Mouse (Mus musculus) bone marrow macrophage, adult 2 months (primary cell): ENCODE data around the gene Ssbp3. TPM values are rescaled to one million over a fixed set of nuclear protein-coding genes. Genes with fewer than 3 reads are reported as not detected.

Experiments used
- H3K27ac ChIP-seq: 2 replicates; pipeline ENCODE4 v1.5.1; 2012; ENCODE audit warnings: low read depth, low read length; ENCODE audit not compliant: insufficient read depth
- H3K4me1 ChIP-seq: 2 replicates; pipeline ENCODE4 v1.6.1; 2012; ENCODE audit warnings: low read length; ENCODE audit not compliant: control insufficient read depth, insufficient read depth
- H3K4me3 ChIP-seq: 2 replicates; pipeline ENCODE4 v1.5.1; 2012; ENCODE audit warnings: mild to moderate bottlenecking, low read length, moderate library complexity; ENCODE audit not compliant: insufficient read depth
- CTCF ChIP-seq: IDR thresholded peaks from 2 replicates; pipeline ENCODE4 v1.5.1; 2012; ENCODE audit warnings: low read depth, mild to moderate bottlenecking, low read length, moderate library complexity
- POLR2A ChIP-seq: IDR thresholded peaks from 2 replicates; pipeline ENCODE4 v1.6.1; 2012; ENCODE audit warnings: mild to moderate bottlenecking, low read depth, low read length, borderline replicate concordance
- polyA plus RNA-seq: library from polyadenylated mRNA; stranded (reverse); fragments of >200 nt; gene quantifications from 2 replicates; pipeline ENCODE4 v1.2.4, GENCODE M21; 2012; ENCODE audit not compliant: missing spikeins, insufficient read depth, insufficient read length

The Ssbp3 gene
- polyA plus RNA-seq, 1 experiment = 34.8 TPM

GRCm38 (mm10) chr4:106870556-106870955, 39.9 kb upstream of the Ssbp3 start:
- H3K4me3 ChIP-seq = no peak overlapping the region
- peaks cover 20% of the 10 kb centered on the region for H3K4me1 ChIP-seq
- no peak overlapping the region for H3K27ac ChIP-seq
- TF ChIP-seq POLR2A = no peak
- no peak for TF ChIP-seq CTCF

- TF ChIP-seq POLR2A (no peak), CTCF (no peak)
These were observed 36.0 kb upstream of the Ssbp3 start for GRCm38 (mm10) chr4:106874501-106874900.

GRCm38 (mm10) chr4:106881101-106881500, 29.4 kb upstream of the Ssbp3 start:
- TF ChIP-seq POLR2A = no peak
- TF ChIP-seq CTCF = no peak
- Histone ChIP-seq H3K4me3 (no peak overlapping the region), H3K27ac (no peak overlapping the region), H3K4me1 (peaks cover 7% of the 10 kb centered on the region)

More at GRCm38 (mm10) chr4:106874501-106874900, 36.0 kb upstream of the Ssbp3 start:
- H3K4me3 ChIP-seq = no peak overlapping the region
- H3K27ac ChIP-seq = no peak overlapping the region
- peaks cover 4% of the 10 kb centered on the region for H3K4me1 ChIP-seq

DNA sequence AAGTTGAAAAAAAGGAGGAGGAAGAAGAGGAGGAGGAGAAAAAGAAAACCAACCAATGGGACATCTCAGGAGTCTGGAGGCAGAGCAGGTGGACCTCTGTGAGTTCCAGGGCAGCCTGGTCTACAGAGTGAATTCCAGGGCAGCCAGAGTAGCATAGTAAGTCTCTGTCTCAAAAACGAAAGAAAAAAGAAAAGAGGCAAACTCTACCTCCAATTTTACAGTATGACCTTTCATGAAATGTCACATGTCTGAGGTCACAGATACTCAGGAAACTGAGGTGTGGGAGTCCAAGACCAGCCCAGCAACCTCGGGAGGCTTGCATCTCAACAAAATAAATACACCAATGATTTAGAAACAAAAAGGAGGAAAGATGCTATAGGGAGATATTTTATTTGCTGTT, 27.4 kb upstream of the Ssbp3 start:
- no peak overlapping the region for H3K4me3 ChIP-seq
- TF ChIP-seq CTCF (no peak), POLR2A (no peak)

DNA sequence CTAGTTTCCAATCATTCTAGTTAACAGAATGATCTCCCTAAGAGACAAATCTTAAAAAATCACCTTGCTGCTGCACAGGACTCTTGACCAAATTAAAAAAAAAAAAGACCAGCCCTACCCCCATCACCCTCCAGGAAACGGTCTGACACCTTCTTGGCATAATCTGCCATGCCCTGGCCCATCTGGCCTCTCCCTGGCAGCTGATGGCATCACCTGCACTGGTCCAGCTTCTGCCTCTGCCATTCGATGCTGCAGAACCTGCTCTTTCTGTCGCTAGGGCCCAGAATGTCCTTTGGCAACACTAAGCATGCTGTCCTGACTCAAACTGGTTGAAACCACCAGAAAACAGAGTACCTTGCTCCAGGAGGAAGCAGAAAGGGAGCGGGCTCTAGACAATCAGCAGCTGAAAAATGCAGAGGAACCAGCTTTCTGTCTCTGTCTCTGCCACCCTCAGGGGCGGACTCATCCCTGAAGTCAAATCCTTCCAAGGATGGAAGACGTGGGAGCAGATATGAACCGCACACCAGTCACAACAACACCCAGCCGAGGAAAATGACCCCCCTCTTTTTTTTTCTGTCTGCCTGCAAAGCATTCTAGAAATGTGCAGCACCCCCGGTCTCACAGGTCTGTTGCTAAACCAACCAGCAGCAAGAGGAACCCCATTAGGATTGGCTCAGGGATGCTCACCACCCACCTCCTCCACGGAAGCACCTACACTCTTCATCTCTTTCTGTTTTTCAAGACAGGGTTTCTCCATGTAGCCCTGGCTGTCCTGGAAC, 24.0 kb upstream of the Ssbp3 start:
- H3K4me1 ChIP-seq = peaks cover under 1% of the 10 kb centered on the region
- TF ChIP-seq POLR2A = no peak
- no peak for TF ChIP-seq CTCF
- no peak overlapping the region for H3K27ac ChIP-seq
- H3K4me3 ChIP-seq = no peak overlapping the region

More for the DNA sequence above, 27.4 kb upstream of the Ssbp3 start:
- Histone ChIP-seq H3K4me1 (peaks cover 7% of the 10 kb centered on the region), H3K27ac (no peak overlapping the region)

GRCm38 (mm10) chr4:106896086-106896485, 14.4 kb upstream of the Ssbp3 start:
- Histone ChIP-seq H3K4me1 (no peaks in the 10 kb centered on the region), H3K4me3 (no peak overlapping the region), H3K27ac (no peak overlapping the region)
- no peak for TF ChIP-seq CTCF
- no peak for TF ChIP-seq POLR2A

- TF ChIP-seq POLR2A = no peak
- TF ChIP-seq CTCF = no peak
- no peaks in the 10 kb centered on the region for H3K4me1 ChIP-seq
- no peak overlapping the region for H3K4me3 ChIP-seq
- H3K27ac ChIP-seq = no peak overlapping the region
These were observed 11.6 kb upstream of the Ssbp3 start for GRCm38 (mm10) chr4:106898923-106899322.

- Histone ChIP-seq H3K27ac (no peak overlapping the region), H3K4me3 (no peak overlapping the region), H3K4me1 (no peaks in the 10 kb centered on the region)
- no peak for TF ChIP-seq POLR2A
- no peak for TF ChIP-seq CTCF
These were observed 11.0 kb upstream of the Ssbp3 start for GRCm38 (mm10) chr4:106899471-106899870.

DNA sequence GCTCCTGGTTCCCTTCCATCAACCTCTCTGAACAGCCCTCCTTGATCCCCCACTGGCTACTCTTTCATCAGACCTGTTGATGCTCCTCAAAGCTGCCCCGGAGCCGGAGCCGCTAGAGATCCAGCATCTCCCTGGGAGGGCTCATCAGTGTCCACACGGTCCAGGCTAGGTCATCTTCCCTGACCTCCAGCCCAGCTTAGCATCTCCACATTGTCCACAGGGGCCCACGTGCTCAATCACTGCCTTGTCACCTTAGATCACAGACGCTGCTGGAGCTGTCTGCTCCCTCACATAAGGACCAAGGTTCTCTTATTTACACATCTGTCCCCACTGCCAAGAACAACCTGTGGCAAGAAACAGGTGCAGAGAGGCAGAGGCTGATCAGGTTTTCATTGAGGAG, 9.8 kb upstream of the Ssbp3 start:
- Histone ChIP-seq H3K4me3 (no peak overlapping the region), H3K4me1 (no peaks in the 10 kb centered on the region), H3K27ac (no peak overlapping the region)
- no peak for TF ChIP-seq POLR2A
- TF ChIP-seq CTCF = no peak

- TF ChIP-seq CTCF = no peak
- no peak for TF ChIP-seq POLR2A
- H3K27ac ChIP-seq = no peak overlapping the region
- H3K4me3 ChIP-seq = no peak overlapping the region
- H3K4me1 ChIP-seq = no peaks in the 10 kb centered on the region
These were observed 8.9 kb upstream of the Ssbp3 start for GRCm38 (mm10) chr4:106901610-106902009.
